Mouse (Mus musculus) liver, postnatal 0 days (tissue): Measurements from ENCODE around the gene Cand2. TPM values are rescaled to one million over a fixed set of nuclear protein-coding genes. Genes with fewer than 3 reads are reported as not detected.

Experiments used
- ATAC-seq: fragments of 200-750 bp; cut with Nextera tagmentation; 2 replicates; pipeline ENCODE4 v1.8.0; 2017; ENCODE audit warnings: mild to moderate bottlenecking, moderate library complexity
- DNase-seq: peaks from one replicate; pipeline ENCODE4 v3.0.0-alpha.2; 2016
- H3K27ac ChIP-seq: fragments of 300-500 bp; sonication (generic); 2 replicates; pipeline ENCODE4 v1.5.1; 2014; ENCODE audit warnings: antibody characterized with exemption, moderate library complexity, mild to moderate bottlenecking, low read depth
- H3K27me3 ChIP-seq: fragments of 300-500 bp; sonication (generic); 2 replicates; pipeline ENCODE4 v1.6.1; 2014; ENCODE audit warnings: low read length, control low read depth, mixed read lengths; ENCODE audit not compliant: insufficient read depth
- H3K36me3 ChIP-seq: fragments of 300-500 bp; sonication (generic); replicated peaks from 2 replicates; pipeline ENCODE4 v1.6.1; 2014; ENCODE audit warnings: mild to moderate bottlenecking, control low read depth, low read length, moderate library complexity, mixed read lengths; ENCODE audit not compliant: insufficient read depth
- H3K4me1 ChIP-seq: fragments of 300-500 bp; sonication (generic); 2 replicates; pipeline ENCODE4 v1.6.1; 2014; ENCODE audit warnings: antibody characterized with exemption, mild to moderate bottlenecking, control low read depth; ENCODE audit not compliant: insufficient read depth
- H3K4me2 ChIP-seq: fragments of 300-500 bp; sonication (generic); 2 replicates; pipeline ENCODE4 v1.6.1; 2014; ENCODE audit warnings: low read depth, mild to moderate bottlenecking, low read length, moderate library complexity, mixed read lengths
- H3K4me3 ChIP-seq: fragments of 300-500 bp; sonication (generic); 2 replicates; pipeline ENCODE4 v1.5.1; 2014; ENCODE audit warnings: low read depth, low read length
- H3K9ac ChIP-seq: fragments of 300-500 bp; sonication (generic); replicated peaks from 2 replicates; pipeline ENCODE4 v1.6.1; 2014; ENCODE audit warnings: mild to moderate bottlenecking, moderate library complexity
- H3K9me3 ChIP-seq: fragments of 300-500 bp; sonication (generic); 2 replicates; pipeline ENCODE4 v1.6.1; 2016; ENCODE audit warnings: mild to moderate bottlenecking, control low read depth, low read length, mixed read lengths
- CTCF ChIP-seq: sonication (generic); IDR thresholded peaks from 2 replicates; pipeline ENCODE4 v1.5.1; 2016; ENCODE audit warnings: antibody characterized with exemption, low read depth
- EP300 ChIP-seq: IDR thresholded peaks from 2 replicates; pipeline ENCODE4 v1.6.1; 2016; ENCODE audit warnings: antibody characterized with exemption, low read depth, mild to moderate bottlenecking
- WGBS: fragments of 180-500 bp; shearing (Covaris S2); extraction: QIAGEN DNeasy Blood & Tissue Kit; methylation state at CpG from one replicate; pipeline ENCODE4 v1.1.7; 2014; ENCODE audit not compliant: insufficient replicate concordance; 5-methylcytosine and 5-hydroxymethylcytosine counted together
- polyA plus RNA-seq: library from polyadenylated mRNA; unstranded; fragments of >200 nt; fragmentation: Nextera tagmentation; extraction: Ambion mirVana; gene quantifications from 2 replicates; pipeline ENCODE4 v1.2.1, GENCODE M21; 2015

Cand2 gene
- polyA plus RNA-seq, 1 experiment from 2014 or later, result 0.61 TPM

- H3K36me3 ChIP-seq, result peaks cover 30% of the 10 kb centered on the region
- WGBS, result 25% methylated on average over 7 of the region's 8 CpGs
- H3K4me3 ChIP-seq, result no peak overlapping the region
- H3K9me3 ChIP-seq, result no peaks in the 10 kb centered on the region
- H3K9ac ChIP-seq, result no peak overlapping the region
- no peak overlapping the region for H3K4me2 ChIP-seq
- H3K27me3 ChIP-seq, result no peaks in the 10 kb centered on the region
- peaks cover 13% of the 10 kb centered on the region for H3K4me1 ChIP-seq
- ATAC-seq (peak; percentile 74), DNase-seq (peak; percentile 71)
- H3K27ac ChIP-seq, result no peak overlapping the region
- TF ChIP-seq EP300, result no peak
- peak; percentile 81 for TF ChIP-seq CTCF
These were observed 72.5 kb downstream of the Cand2 start for GRCm38 (mm10) chr6:115846640-115847411.

DNA sequence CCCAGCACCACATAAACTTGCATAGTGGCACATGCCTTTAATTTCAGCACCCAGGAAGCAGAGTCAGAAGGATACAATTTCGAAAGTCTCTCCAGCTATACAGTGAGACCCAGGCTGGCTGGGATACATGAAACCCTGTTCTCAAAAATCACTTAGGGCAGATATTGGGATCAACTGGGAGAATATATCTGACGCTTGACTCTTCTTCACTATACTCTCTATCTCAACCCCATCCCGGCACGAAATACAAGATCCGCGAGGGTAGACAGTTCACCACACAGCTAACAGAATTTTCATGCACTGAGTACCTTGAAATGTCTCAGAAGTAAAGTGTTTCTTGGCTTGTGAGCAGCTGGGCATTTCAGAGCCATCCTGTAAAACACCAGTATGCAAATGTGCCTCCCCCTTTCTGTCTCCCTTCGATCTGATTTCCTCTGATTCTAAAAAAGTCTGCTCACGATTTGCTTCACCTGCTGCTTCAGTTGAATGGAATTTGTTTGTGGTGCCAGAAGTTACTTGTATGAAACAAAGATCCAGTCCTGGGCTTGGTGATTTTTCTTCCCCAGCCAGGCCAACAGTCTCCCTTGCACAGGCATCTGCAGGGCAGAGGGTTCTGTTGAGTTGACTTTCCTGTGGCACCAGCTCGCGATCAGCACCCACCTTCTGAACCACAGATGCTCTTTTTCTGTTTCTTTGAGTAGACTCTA is 74.4 kb downstream of the Cand2 start:
- DNase-seq, result no peak
- Histone ChIP-seq H3K4me3 (no peak overlapping the region), H3K9ac (no peak overlapping the region), H3K4me1 (peaks cover 25% of the 10 kb centered on the region), H3K36me3 (peaks cover 20% of the 10 kb centered on the region), H3K27me3 (no peaks in the 10 kb centered on the region), H3K9me3 (no peaks in the 10 kb centered on the region), H3K27ac (peak overlapping the region; percentile 55), H3K4me2 (0 out of 2 replicates have a peak overlapping the region, but pooled peaks have one; percentile 14)
- 76% methylated on average over 10 of the region's 10 CpGs for WGBS
- TF ChIP-seq EP300 (no peak), CTCF (no peak)
- ATAC-seq, result no peak

DNA sequence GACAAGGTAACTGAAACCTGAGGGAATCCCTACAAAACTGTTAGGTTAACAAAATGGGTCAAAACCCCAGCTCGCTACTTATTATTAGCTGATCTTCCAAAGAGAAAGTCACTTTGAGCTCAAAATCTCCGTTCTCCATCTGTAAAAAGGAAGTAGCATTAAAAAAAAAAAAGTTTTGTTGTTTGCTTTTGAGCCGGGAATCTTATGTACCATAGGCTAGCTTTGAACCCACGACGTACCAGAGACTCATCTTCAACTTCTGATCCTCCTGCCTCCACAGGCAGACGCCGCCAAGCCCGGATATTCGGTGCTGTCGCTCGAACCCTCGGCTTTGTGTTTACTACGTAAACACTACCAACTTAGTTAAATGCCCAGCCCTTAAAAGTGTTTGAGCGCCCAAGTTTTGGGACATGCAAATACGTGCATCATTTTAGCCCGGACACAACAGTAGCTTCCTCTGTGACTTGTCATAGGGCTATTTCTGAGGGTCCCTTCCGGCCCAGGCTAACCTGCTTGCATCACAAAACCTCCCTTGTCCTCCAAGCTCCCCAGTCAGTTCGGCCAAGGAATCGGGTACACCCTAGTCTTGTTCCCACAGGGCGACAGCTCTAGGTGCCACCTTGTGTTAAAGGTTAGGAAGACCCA is 78.2 kb downstream of the Cand2 start:
- no peaks in the 10 kb centered on the region for H3K27me3 ChIP-seq
- H3K9ac ChIP-seq, result peak overlapping the region; percentile 77
- no peak for TF ChIP-seq EP300
- TF ChIP-seq CTCF, result no peak
- ATAC-seq (no peak), DNase-seq (no peak)
- H3K4me1 ChIP-seq, result peaks cover 24% of the 10 kb centered on the region
- no peaks in the 10 kb centered on the region for H3K9me3 ChIP-seq
- H3K36me3 ChIP-seq, result peaks cover 8% of the 10 kb centered on the region
- H3K4me3 ChIP-seq, result peak overlapping the region; percentile 67
- WGBS, result 4% methylated on average over 20 of the region's 20 CpGs
- peak overlapping the region; percentile 90 for H3K4me2 ChIP-seq
- peak overlapping the region; percentile 97 for H3K27ac ChIP-seq

DNA sequence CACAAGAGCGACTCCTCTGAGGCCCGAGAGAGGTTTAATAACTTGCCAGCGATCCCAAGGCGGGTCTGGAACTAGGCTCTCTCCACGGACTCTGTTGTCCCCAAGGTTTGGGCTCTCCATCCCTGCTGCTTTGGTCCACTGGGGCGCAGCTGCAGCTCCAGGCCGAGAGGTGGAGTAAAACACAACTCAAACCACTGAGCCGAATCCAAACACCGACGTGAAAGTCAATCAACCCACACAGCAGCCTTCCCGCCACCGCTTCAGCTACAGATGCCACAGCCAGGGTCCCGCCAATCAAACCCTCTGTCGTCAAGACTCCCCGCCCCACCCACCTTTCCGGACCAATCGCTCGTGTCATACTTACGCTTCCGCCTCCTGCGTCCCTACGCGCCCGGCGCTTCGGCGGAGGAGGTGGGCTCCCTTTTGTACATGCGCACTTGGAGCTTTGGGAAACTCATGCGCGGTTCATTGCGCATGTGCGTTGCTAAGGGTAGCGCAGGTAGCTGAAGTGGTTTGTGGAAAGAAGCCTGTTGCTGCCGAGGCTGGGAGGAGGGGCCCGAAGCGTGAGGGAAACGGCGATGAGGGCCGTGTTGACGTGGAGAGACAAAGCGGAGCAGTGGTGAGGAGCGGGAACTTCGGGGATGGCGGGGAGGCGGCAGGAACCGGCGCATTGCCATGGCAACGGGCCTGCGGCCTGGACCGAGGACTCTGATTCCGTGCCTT is 78.9 kb downstream of the Cand2 start, which contains the start of the genes Mbd4 and Ift122:
TSS of gene Mbd4 (minus strand) at position 281 of the 723 bp plus-strand sequence.
TSS of gene Ift122 (plus strand) at position 380 of the 723 bp plus-strand sequence.
- peak within 1 kb of the TSS; percentile 67 for H3K4me3 ChIP-seq
- peaks cover 8% of the 10 kb centered on the region for H3K36me3 ChIP-seq
- peaks cover 23% of the 10 kb centered on the region for H3K4me1 ChIP-seq
- DNase-seq (peak; percentile 99), ATAC-seq (peak; percentile 99)
- H3K9ac ChIP-seq, result peak within 1 kb of the TSS; percentile 77
- TF ChIP-seq EP300, result 0 out of 2 replicates have a peak, but pooled peaks have one; percentile 47
- TF ChIP-seq CTCF, result peak; percentile 60
- H3K4me2 ChIP-seq, result peak within 1 kb of the TSS; percentile 90
- H3K9me3 ChIP-seq, result no peaks in the 10 kb centered on the region
- 1% methylated on average over 51 of the region's 51 CpGs for WGBS
- peak within 1 kb of the TSS; percentile 97 for H3K27ac ChIP-seq
- H3K27me3 ChIP-seq, result no peaks in the 10 kb centered on the region

GRCm38 (mm10) chr6:115853985-115854384 is 79.6 kb downstream of the Cand2 start:
- H3K9me3 ChIP-seq, result no peaks in the 10 kb centered on the region
- peaks cover 25% of the 10 kb centered on the region for H3K4me1 ChIP-seq
- peak overlapping the region; percentile 56; the same call in 1 of the 2 replicates for H3K9ac ChIP-seq
- H3K4me2 ChIP-seq, result peak overlapping the region; percentile 90
- TF ChIP-seq EP300 (no peak), CTCF (no peak)
- ATAC-seq (no peak), DNase-seq (no peak)
- peak overlapping the region; percentile 58 for H3K27ac ChIP-seq
- H3K36me3 ChIP-seq, result peaks cover 5% of the 10 kb centered on the region
- H3K4me3 ChIP-seq, result peak overlapping the region; percentile 67
- no peaks in the 10 kb centered on the region for H3K27me3 ChIP-seq
- 55% methylated on average over 7 of the region's 7 CpGs for WGBS
